Mouse (Mus musculus) heart, adult 10 weeks (tissue): ENCODE measurements around the gene Gprc5d. TPM values are rescaled to one million over a fixed set of nuclear protein-coding genes. Genes with fewer than 3 reads are reported as not detected.

ENCODE experiments used
- polyA plus RNA-seq: library from polyadenylated mRNA; stranded (reverse); fragments of 350-450 nt; fragmentation: Illumina TruSeq; extraction: RNeasy Lipid Tissue Mini Kit (QIAGEN cat#74804); gene quantifications from one replicate; pipeline ENCODE4 v1.2.3, GENCODE M21; 2014; ENCODE audit warnings: low read depth, low replicate concordance

Gene Gprc5d
- not detected for polyA plus RNA-seq

DNA sequence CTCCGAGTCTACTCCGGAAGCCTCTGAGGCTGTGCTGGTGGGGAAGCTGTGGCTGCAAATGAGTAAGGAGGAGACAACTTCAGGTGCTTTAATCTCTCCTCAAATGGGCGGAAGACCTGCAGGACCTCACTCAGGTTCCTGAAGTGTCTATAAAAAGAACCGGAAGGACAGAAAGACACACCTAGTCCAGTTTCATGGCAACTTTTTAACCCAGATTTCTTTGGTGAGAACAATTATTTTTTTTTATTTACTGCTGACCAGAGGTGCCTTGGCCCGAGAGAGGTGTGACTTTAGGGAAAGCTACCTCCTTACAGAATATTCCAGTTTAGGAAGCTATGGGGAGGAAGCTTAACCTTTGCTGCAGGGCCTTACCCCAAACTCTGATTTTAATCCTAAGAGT, at the start of gene Gprc5d:
Gene Gprc5d, minus strand, starts transcription at position 101 of the 400 bp plus-strand sequence.

DNA sequence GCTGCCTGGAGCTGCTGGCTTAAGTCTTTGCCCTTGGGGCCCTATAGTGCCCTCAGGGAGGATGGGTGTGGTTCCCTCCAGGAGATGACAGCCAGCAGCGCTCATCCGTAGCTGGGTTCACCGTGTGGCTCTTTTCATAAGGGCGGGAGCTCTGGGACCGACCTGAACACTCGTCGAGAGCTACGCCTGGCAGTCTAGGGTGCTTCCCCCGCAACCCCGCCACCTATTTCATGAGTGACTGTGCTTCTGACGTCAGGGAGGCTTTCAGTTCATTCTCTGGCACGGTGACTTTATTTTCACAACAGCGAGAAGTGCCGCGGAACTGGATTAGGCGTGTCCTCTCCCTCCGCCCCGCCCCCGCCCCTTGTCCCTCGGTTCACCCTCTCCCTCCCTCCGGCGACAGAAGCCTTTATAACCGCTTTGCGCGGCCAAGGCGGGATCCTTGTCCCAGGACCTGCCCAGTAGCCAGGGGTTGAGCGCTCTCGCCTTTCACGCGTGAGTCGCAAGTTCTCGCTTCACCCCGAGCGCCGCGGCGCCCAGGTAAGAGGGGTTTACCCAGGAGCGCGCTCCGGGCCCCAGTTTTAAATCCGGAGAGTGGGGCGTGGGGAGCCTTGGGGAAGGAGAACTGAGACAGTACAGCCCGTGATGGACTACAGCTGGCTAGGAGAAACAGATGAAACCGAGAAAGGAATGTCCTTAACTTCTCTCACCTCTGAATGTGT, 52.7 kb downstream of the Gprc5d start, which contains the start of gene Gprc5a:
Gene Gprc5a, plus strand, starts transcription at position 416 of the 722 bp plus-strand sequence.

Other genes with a start within 250 kb of the Gprc5d start
- 3.3 TPM for gene Gpr19, start 219.7 kb downstream of the Gprc5d start, polyA plus RNA-seq
- gene Cdkn1b, start 197.9 kb downstream of the Gprc5d start, polyA plus RNA-seq, result 34.6 TPM
- 7.8 TPM for gene Apold1, start 136.6 kb downstream of the Gprc5d start, polyA plus RNA-seq
- gene Ddx47, start 106.7 kb downstream of the Gprc5d start, polyA plus RNA-seq, result 43.4 TPM
- 0.84 TPM for gene Gprc5a, start 52.6 kb downstream of the Gprc5d start, polyA plus RNA-seq
- 5.4 TPM for gene Fam234b, start 79.7 kb upstream of the Gprc5d start, polyA plus RNA-seq
- gene Hebp1, start 79.7 kb upstream of the Gprc5d start, polyA plus RNA-seq, result 18.4 TPM
- not detected for gene Gsg1, start 136.1 kb upstream of the Gprc5d start, polyA plus RNA-seq
- gene Pbp2, start 192.1 kb upstream of the Gprc5d start, polyA plus RNA-seq, result not detected
- gene Emp1, start 244.3 kb upstream of the Gprc5d start, polyA plus RNA-seq, result 56.7 TPM